Mouse (Mus musculus) spleen, postnatal 4 days (tissue): ENCODE measurements around the gene Il13.

Source experiments
- DNase-seq, 2 experiments: peaks; one replicate each; pipeline ENCODE4 v3.0.0; 2022; ENCODE audit warnings: low spot score in 2 of 2

The Il13 gene

GRCm38 (mm10) chr11:53584849-53585248, 49.7 kb downstream of the Il13 start:
- no peak for DNase-seq

DNA sequence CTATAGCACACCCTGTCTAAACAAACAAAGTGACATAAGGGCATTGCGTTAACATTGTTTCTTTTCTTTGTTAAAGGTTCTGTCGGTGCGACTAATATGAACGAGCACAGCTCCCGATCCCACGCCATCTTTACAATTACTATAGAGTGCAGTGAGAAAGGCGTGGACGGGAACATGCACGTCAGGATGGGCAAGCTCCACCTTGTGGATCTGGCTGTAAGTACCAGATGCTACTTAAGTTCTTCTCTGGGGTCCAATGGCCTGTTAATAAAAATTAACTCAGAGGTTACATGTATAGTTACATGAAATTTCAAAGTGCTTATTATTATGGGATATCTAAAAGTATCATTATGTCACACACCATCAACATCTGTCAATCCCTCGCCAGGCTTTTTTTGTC, 51.4 kb downstream of the Il13 start:
- no peak for DNase-seq
